Mouse (Mus musculus) embryonic facial prominence, embryonic 11.5 days (tissue): Measurements from ENCODE around the gene Znhit2. TPM values are rescaled to one million over a fixed set of nuclear protein-coding genes. Genes with fewer than 3 reads are reported as not detected.

ENCODE experiments used
- ATAC-seq: fragments of 200-750 bp; cut with Nextera tagmentation; replicated peaks from 2 replicates; pipeline ENCODE4 v1.8.0; 2017; ENCODE audit warnings: low read depth; ENCODE audit not compliant: insufficient number of reproducible peaks, low FRiP score, low TSS enrichment
- DNase-seq: peaks from one replicate; pipeline ENCODE4 v3.0.0-alpha.2; 2015; ENCODE audit warnings: low spot score
- H3K27ac ChIP-seq: fragments of 300-500 bp; sonication (generic); replicated peaks from 2 replicates; pipeline ENCODE4 v1.5.1; 2014; ENCODE audit warnings: mild to moderate bottlenecking, low read depth, low read length, control low read depth
- H3K27me3 ChIP-seq: fragments of 300-500 bp; sonication (generic); 2 replicates; pipeline ENCODE4 v1.6.1; 2014; ENCODE audit warnings: mild to moderate bottlenecking, low read length, moderate library complexity, mixed read lengths; ENCODE audit not compliant: control insufficient read depth, insufficient read depth
- H3K36me3 ChIP-seq: fragments of 300-500 bp; sonication (generic); replicated peaks from 2 replicates; pipeline ENCODE4 v1.6.1; 2014; ENCODE audit warnings: low read depth, mild to moderate bottlenecking, low read length, moderate library complexity, mixed read lengths; ENCODE audit not compliant: control insufficient read depth, insufficient read depth
- H3K4me1 ChIP-seq: fragments of 300-500 bp; sonication (generic); 2 replicates; pipeline ENCODE4 v1.6.1; 2014; ENCODE audit warnings: low read length, mixed read lengths; ENCODE audit not compliant: control insufficient read depth, insufficient read depth
- H3K4me2 ChIP-seq: fragments of 300-500 bp; sonication (generic); 2 replicates; pipeline ENCODE4 v1.6.1; 2014; ENCODE audit warnings: low read depth, mild to moderate bottlenecking, control low read depth, low read length, moderate library complexity
- H3K4me3 ChIP-seq: fragments of 300-500 bp; sonication (generic); 2 replicates; pipeline ENCODE4 v1.5.1; 2014; ENCODE audit warnings: low read depth, low read length, control low read depth
- H3K9ac ChIP-seq: fragments of 300-500 bp; sonication (generic); replicated peaks from 2 replicates; pipeline ENCODE4 v1.6.1; 2014; ENCODE audit warnings: mild to moderate bottlenecking, control low read depth, low read length
- H3K9me3 ChIP-seq: fragments of 300-500 bp; sonication (generic); replicated peaks from 2 replicates; pipeline ENCODE4 v1.6.1; 2016; ENCODE audit warnings: mild to moderate bottlenecking, low read length, inconsistent platforms, mixed read lengths; ENCODE audit not compliant: control insufficient read depth
- whole genome bisulfite sequencing: fragments of 180-500 bp; shearing (Covaris S2); extraction: QIAGEN DNeasy Blood & Tissue Kit; methylation state at CpG from one replicate; pipeline ENCODE4 v1.1.7; 2014; 5-methylcytosine and 5-hydroxymethylcytosine counted together
- polyA plus RNA-seq: library from polyadenylated mRNA; unstranded; fragments of >200 nt; fragmentation: Nextera tagmentation; extraction: Ambion mirVana; gene quantifications from 2 replicates; pipeline ENCODE4 v1.2.1, GENCODE M21; 2014

Gene Znhit2
- polyA plus RNA-seq, 1 experiment from 2014 or later, result 44.2 TPM

- under 1% methylated on average over 58 of the region's 58 CpGs for WGBS
Measured at GRCm38 (mm10) chr19:6084478-6085248, 23.7 kb downstream of the Znhit2 start, which contains the start of the genes Zfpl1 and Cdca5. Gene Zfpl1, minus strand, starts transcription at chr19:6084956. Gene Cdca5, plus strand, starts transcription at chr19:6084983.

GRCm38 (mm10) chr19:6085417-6085879 is 24.5 kb downstream of the Znhit2 start:
- ATAC-seq (peak; percentile 25; the same call in 1 of the 2 replicates), DNase-seq (peak; percentile 81)
- H3K4me1 ChIP-seq, result no peaks in the 10 kb centered on the region
- peak overlapping the region; percentile 77 for H3K4me3 ChIP-seq
- no peaks in the 10 kb centered on the region for H3K27me3 ChIP-seq
- H3K4me2 ChIP-seq, result peak overlapping the region; percentile 80
- no peak overlapping the region for H3K27ac ChIP-seq
- under 1% methylated on average over 17 of the region's 17 CpGs for WGBS
- H3K9me3 ChIP-seq, result no peaks in the 10 kb centered on the region
- H3K9ac ChIP-seq, result peak overlapping the region; percentile 74
- peaks cover 6% of the 10 kb centered on the region for H3K36me3 ChIP-seq

More at GRCm38 (mm10) chr19:6084478-6085248, 23.7 kb downstream of the Znhit2 start, which contains the start of the genes Zfpl1 and Cdca5:
- peak; percentile 99 for DNase-seq
- no peak within 1 kb of the TSS for H3K27ac ChIP-seq
- peak within 1 kb of the TSS; percentile 77 for H3K4me3 ChIP-seq
- peak within 1 kb of the TSS; percentile 74 for H3K9ac ChIP-seq
- peak; percentile 84 for ATAC-seq
- no peaks in the 10 kb centered on the region for H3K27me3 ChIP-seq
- no peaks in the 10 kb centered on the region for H3K9me3 ChIP-seq
- no peaks in the 10 kb centered on the region for H3K4me1 ChIP-seq
- H3K4me2 ChIP-seq, result peak within 1 kb of the TSS; percentile 80
- H3K36me3 ChIP-seq, result peaks cover 6% of the 10 kb centered on the region

GRCm38 (mm10) chr19:6088841-6089240 is 27.8 kb downstream of the Znhit2 start:
- Histone ChIP-seq H3K36me3 (peaks cover 3% of the 10 kb centered on the region), H3K9me3 (no peaks in the 10 kb centered on the region), H3K4me3 (no peak overlapping the region), H3K27me3 (no peaks in the 10 kb centered on the region), H3K27ac (no peak overlapping the region), H3K9ac (no peak overlapping the region), H3K4me1 (no peaks in the 10 kb centered on the region), H3K4me2 (no peak overlapping the region)
- 93% methylated on average over 13 of the region's 13 CpGs for WGBS
- ATAC-seq, result no peak
- no peak for DNase-seq

GRCm38 (mm10) chr19:6094119-6094518 is 33.1 kb downstream of the Znhit2 start, which contains the start of gene AC131692.1:
Gene AC131692.1, plus strand, starts transcription at chr19:6094419.
- Histone ChIP-seq H3K9me3 (no peaks in the 10 kb centered on the region), H3K27me3 (no peaks in the 10 kb centered on the region), H3K27ac (no peak within 1 kb of the TSS), H3K4me3 (no peak within 1 kb of the TSS), H3K36me3 (peaks cover 2% of the 10 kb centered on the region), H3K4me2 (no peak within 1 kb of the TSS), H3K4me1 (no peaks in the 10 kb centered on the region), H3K9ac (no peak within 1 kb of the TSS)
- DNase-seq, result no peak
- WGBS, result 92% methylated on average over 7 of the region's 7 CpGs
- ATAC-seq, result no peak

GRCm38 (mm10) chr19:6097847-6098246 is 36.9 kb downstream of the Znhit2 start:
- Histone ChIP-seq H3K4me1 (no peaks in the 10 kb centered on the region), H3K36me3 (peaks cover 2% of the 10 kb centered on the region), H3K27ac (no peak overlapping the region), H3K9ac (no peak overlapping the region), H3K9me3 (no peaks in the 10 kb centered on the region), H3K27me3 (no peaks in the 10 kb centered on the region), H3K4me2 (no peak overlapping the region), H3K4me3 (no peak overlapping the region)
- DNase-seq (no peak), ATAC-seq (no peak)
- 88% methylated on average over 3 of the region's 3 CpGs for WGBS

GRCm38 (mm10) chr19:6101186-6101585 is 40.2 kb downstream of the Znhit2 start:
- no peaks in the 10 kb centered on the region for H3K9me3 ChIP-seq
- no peaks in the 10 kb centered on the region for H3K27me3 ChIP-seq
- DNase-seq, result peak; percentile 56
- no peaks in the 10 kb centered on the region for H3K36me3 ChIP-seq
- H3K4me3 ChIP-seq, result no peak overlapping the region
- WGBS, result 21% methylated on average over 6 of the region's 6 CpGs
- no peaks in the 10 kb centered on the region for H3K4me1 ChIP-seq
- no peak overlapping the region for H3K9ac ChIP-seq
- no peak overlapping the region for H3K27ac ChIP-seq
- H3K4me2 ChIP-seq, result no peak overlapping the region
- no peak for ATAC-seq

GRCm38 (mm10) chr19:6102169-6102853 is 41.3 kb downstream of the Znhit2 start:
- no peak for ATAC-seq
- no peak for DNase-seq
- H3K36me3 ChIP-seq, result no peaks in the 10 kb centered on the region
- H3K27me3 ChIP-seq, result no peaks in the 10 kb centered on the region
- H3K4me1 ChIP-seq, result no peaks in the 10 kb centered on the region
- WGBS, result 78% methylated on average over 6 of the region's 6 CpGs
- no peak overlapping the region for H3K9ac ChIP-seq
- no peak overlapping the region for H3K27ac ChIP-seq
- no peaks in the 10 kb centered on the region for H3K9me3 ChIP-seq
- no peak overlapping the region for H3K4me3 ChIP-seq
- H3K4me2 ChIP-seq, result no peak overlapping the region

GRCm38 (mm10) chr19:6104476-6104875 is 43.5 kb downstream of the Znhit2 start:
- Histone ChIP-seq H3K4me3 (no peak overlapping the region), H3K9me3 (no peaks in the 10 kb centered on the region), H3K27ac (no peak overlapping the region), H3K4me2 (no peak overlapping the region), H3K9ac (no peak overlapping the region), H3K36me3 (no peaks in the 10 kb centered on the region), H3K4me1 (no peaks in the 10 kb centered on the region), H3K27me3 (no peaks in the 10 kb centered on the region)
- ATAC-seq, result no peak
- 72% methylated on average over 4 of the region's 4 CpGs for WGBS
- DNase-seq, result no peak
